Mouse (Mus musculus) thymus, adult 2 months (tissue): ENCODE data around the gene Vmn2r14. TPM values are rescaled to one million over a fixed set of nuclear protein-coding genes. Genes with fewer than 3 reads are reported as not detected.
"Not testable (repeated sequence)": the region's sequence is repeated elsewhere in the genome, so short reads cannot be mapped to it uniquely, and the experiment has no call there.

ENCODE experiments used
- DNase-seq: peaks from one replicate; pipeline ENCODE4 v3.0.0; 2021
- H3K27ac ChIP-seq: fragments of 200-500 bp; 2 replicates; pipeline ENCODE4 v1.5.1; 2012; ENCODE audit warnings: low read length, control low read depth; ENCODE audit not compliant: control insufficient read depth, insufficient read depth
- H3K27me3 ChIP-seq: fragments of 200-500 bp; 2 replicates; pipeline ENCODE4 v1.6.1; 2012; ENCODE audit warnings: mild to moderate bottlenecking, low read length, moderate library complexity, mixed read lengths; ENCODE audit not compliant: control insufficient read depth, insufficient read depth
- H3K36me3 ChIP-seq: fragments of 200-500 bp; 2 replicates; pipeline ENCODE4 v1.6.1; 2012; ENCODE audit warnings: mild to moderate bottlenecking, low read length, moderate library complexity; ENCODE audit not compliant: control insufficient read depth, insufficient read depth
- H3K4me1 ChIP-seq: fragments of 200-500 bp; replicated peaks from 2 replicates; pipeline ENCODE4 v1.6.1; 2012; ENCODE audit warnings: low read length; ENCODE audit not compliant: control insufficient read depth, insufficient read depth
- H3K4me3 ChIP-seq: fragments of 200-500 bp; 2 replicates; pipeline ENCODE4 v1.5.1; 2012; ENCODE audit warnings: mild to moderate bottlenecking, low read length, control low read depth, moderate library complexity; ENCODE audit not compliant: control insufficient read depth, insufficient read depth
- CTCF ChIP-seq: fragments of 200-500 bp; IDR thresholded peaks from 2 replicates; pipeline ENCODE4 v1.5.1; 2012; ENCODE audit warnings: mild to moderate bottlenecking, control low read depth, low read length, moderate library complexity, borderline replicate concordance; ENCODE audit not compliant: control insufficient read depth, poor library complexity, insufficient read depth; ENCODE audit errors: extremely low read depth
- POLR2A ChIP-seq: fragments of 200-500 bp; IDR thresholded peaks from 2 replicates; pipeline ENCODE4 v1.6.1; 2012; ENCODE audit warnings: mild to moderate bottlenecking, low read length, control low read depth, moderate library complexity; ENCODE audit not compliant: control insufficient read depth, poor library complexity, insufficient read depth; ENCODE audit errors: extremely low read depth
- WGBS: fragments of 180-500 bp; shearing (Covaris S2); methylation state at CpG from one replicate; pipeline ENCODE4 v1.1.7; 2018; 5-methylcytosine and 5-hydroxymethylcytosine counted together
- polyA plus RNA-seq: library from polyadenylated mRNA; depleted of rRNA; stranded (reverse); fragments of >200 nt; gene quantifications from 2 replicates; pipeline ENCODE4 v1.2.3, GENCODE M21; 2012; rRNA removed

Gene Vmn2r14
- polyA plus RNA-seq = not detected in 2 replicates

GRCm38 (mm10) chr5:109224608-109225007, at the start of gene Vmn2r14:
TSS of gene Vmn2r14 (minus strand) at chr5:109224708.
- H3K4me1 ChIP-seq = no peaks in the 10 kb centered on the region
- no peak for DNase-seq
- WGBS = 59% methylated on average over 3 of the region's 3 CpGs

GRCm38 (mm10) chr5:109192099-109192498, 32.4 kb downstream of the Vmn2r14 start, which contains the start of gene Vmn2r13:
TSS of gene Vmn2r13 (minus strand) at chr5:109192199.
- WGBS = 64% methylated on average over 2 of the region's 2 CpGs
- not testable (repeated sequence) for DNase-seq, H3K36me3 ChIP-seq

More at GRCm38 (mm10) chr5:109224608-109225007, at the start of gene Vmn2r14:
- no peaks in the 10 kb centered on the region for H3K36me3 ChIP-seq
- TF ChIP-seq CTCF = no peak
- TF ChIP-seq POLR2A = no peak
- no peak within 1 kb of the TSS for H3K4me3 ChIP-seq
- H3K27me3 ChIP-seq = no peaks in the 10 kb centered on the region
- no peak within 1 kb of the TSS for H3K27ac ChIP-seq

GRCm38 (mm10) chr5:109166851-109167250, 57.7 kb downstream of the Vmn2r14 start:
- not testable (repeated sequence) for H3K27me3 ChIP-seq, H3K4me3 ChIP-seq, H3K4me1 ChIP-seq, H3K27ac ChIP-seq, DNase-seq, H3K36me3 ChIP-seq
- 92% methylated on average over 4 of the region's 4 CpGs for WGBS

More at GRCm38 (mm10) chr5:109192099-109192498, 32.4 kb downstream of the Vmn2r14 start, which contains the start of gene Vmn2r13:
- H3K27me3 ChIP-seq, H3K4me3 ChIP-seq, H3K27ac ChIP-seq, H3K4me1 ChIP-seq: not testable (repeated sequence)

Other genes with a start within 250 kb of the Vmn2r14 start
- not detected in 2 replicates for gene Vmn2r10, start 218.2 kb downstream of the Vmn2r14 start, polyA plus RNA-seq
- gene Vmn2r11, start 165.1 kb downstream of the Vmn2r14 start, polyA plus RNA-seq = not detected in 2 replicates
- not detected in 2 replicates for gene Vmn2r12, start 126.8 kb downstream of the Vmn2r14 start, polyA plus RNA-seq
- gene Vmn2r13, start 32.5 kb downstream of the Vmn2r14 start, polyA plus RNA-seq = not detected in 2 replicates
- gene Vmn2r15, start 72.9 kb upstream of the Vmn2r14 start, polyA plus RNA-seq = not detected in 2 replicates
- gene Vmn2r16, start 105.5 kb upstream of the Vmn2r14 start, polyA plus RNA-seq = not detected in 2 replicates
- not detected in 2 replicates for gene Vmn2r17, start 195.0 kb upstream of the Vmn2r14 start, polyA plus RNA-seq